Mouse (Mus musculus) layer of hippocampus, postnatal 14 days (tissue): ENCODE results near the gene Adamts5. TPM values are rescaled to one million over a fixed set of nuclear protein-coding genes. Genes with fewer than 3 reads are reported as not detected.

Experiments used
- DNase-seq, 2 experiments: peaks; one replicate each; pipeline ENCODE4 v3.0.0; 2021 to 2022; ENCODE audit warnings: low spot score in 2 of 2, mixed read lengths in 1 of 2
- total RNA-seq, 2 experiments: library from RNA; stranded (reverse); gene quantifications; 2 replicates each; pipeline ENCODE4 v1.2.3; 2021

Adamts5 gene
- total RNA-seq, 2 experiments from 2014 or later: 1.2 to 1.6 TPM

DNA sequence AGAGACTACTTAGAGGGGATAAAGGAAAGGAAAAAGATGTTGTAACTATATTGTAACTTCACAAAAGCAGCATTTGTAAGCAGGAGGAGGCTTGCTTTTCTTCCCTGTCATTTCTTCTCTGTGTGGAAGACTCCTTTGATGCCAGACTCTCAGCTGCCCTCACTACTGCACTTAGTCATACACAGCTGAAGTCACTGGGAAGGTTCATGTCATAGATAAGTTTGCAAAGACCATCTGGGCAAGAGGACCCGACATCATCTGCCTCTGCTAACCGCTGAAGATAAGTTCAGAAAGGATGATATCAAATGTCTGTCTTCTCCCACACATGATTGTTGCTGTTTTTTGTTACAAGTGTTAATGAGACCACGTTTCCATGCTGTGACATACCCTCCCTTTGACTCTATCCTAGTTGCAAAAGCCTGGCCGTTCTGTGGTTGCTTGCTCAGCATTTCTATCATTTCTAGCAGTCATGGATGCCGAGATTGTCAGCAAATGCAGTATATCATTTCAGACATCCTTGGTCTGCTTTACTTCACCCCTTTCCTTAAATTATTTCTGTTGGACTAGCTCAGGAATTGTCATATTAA, 79.2 kb downstream of the Adamts5 start:
- DNase-seq: no peak

DNA sequence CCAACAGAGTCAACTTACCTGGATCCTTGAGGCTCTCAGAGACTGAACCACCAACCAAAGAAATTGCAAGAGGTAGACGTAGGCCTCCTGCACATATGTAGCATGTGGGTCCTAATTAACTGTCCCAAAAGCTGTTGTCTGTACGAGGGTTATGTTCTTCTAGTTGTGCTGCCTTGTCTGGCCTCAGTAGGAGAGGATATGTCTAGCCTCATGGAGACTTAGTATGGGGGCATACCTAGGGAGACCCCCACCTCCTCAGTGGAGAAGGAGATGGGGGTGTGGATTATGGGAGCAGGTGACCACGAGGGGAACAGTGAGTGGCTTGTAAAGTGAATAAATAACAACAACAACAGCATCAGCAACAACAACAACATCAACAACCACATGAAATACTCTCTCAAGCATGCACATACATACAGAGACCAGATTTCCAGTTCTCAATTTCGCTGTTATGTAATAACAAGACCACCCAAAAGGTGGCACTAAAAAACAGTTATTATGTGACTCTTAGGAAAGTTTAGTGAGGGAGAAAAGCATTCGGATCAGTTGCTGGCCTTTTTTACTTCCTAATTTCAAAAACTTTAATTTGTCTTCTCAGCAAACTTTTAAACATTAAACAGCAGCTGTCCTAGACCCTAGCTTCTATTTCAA, 81.7 kb downstream of the Adamts5 start:
- no peak for DNase-seq

DNA sequence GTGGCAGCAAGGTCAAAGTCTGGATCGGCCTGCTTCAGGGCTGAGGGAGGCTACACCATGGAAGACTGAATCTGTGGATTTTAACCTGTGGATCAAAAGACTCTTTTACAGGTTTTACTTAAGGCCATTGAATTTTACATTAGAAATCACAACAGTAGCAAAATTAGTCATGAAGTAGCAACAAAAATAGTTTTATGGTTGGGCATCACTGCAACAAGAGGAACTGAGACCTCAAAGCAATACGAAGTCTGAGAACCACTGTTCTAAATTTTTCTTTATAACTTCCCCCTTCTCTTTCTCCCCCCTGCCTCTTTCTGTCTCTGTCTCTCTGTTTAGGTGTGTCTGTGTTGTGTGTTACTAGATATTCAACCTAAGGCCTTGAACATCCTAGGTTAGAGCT, 87.5 kb downstream of the Adamts5 start:
- no peak for DNase-seq

DNA sequence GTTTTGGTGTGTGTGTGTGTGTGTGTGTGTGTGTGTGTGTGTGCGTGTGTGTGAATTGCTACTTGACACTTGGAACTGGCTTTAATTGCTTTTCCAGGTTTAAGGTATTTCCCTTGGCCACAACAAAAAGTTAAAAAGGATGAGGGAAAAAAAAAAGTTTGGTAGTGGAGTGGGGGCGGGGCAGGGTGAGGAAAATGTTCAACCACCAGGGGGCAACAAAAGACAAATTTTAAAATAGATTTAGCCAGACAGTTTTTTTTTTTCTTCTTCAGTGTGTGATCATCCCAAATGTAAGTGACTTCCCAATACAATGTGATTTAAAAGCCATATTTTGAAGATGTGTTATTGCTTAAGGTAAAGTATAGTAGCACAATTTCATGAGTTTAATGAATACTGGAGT, 94.0 kb downstream of the Adamts5 start:
- peak; percentile 68 to 75 for DNase-seq

DNA sequence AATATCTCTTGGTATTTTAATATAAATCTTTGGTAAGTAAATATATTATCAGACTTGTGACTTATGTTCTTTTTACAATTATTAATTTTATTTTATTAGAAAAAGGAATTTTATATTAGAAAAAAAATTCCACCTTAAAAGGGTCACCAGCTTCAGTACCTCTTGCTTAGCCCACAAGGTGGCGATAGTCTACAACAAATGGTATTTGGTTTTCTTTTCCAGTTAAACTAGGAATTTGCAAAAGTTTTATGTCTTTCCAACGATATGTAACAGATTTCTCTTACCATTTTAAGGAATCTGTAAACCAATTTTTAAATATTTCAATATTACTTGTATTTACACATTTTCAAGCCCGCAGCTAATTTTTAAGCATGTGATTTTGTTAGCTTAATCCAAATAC, 94.6 kb downstream of the Adamts5 start:
- DNase-seq: peak in 1 of 2 experiments; percentile 79

Other genes starting within 250 kb of the Adamts5 start
- 10 to 100 TPM; 16.3 to 21.4 TPM for gene Adamts1, start 98.7 kb downstream of the Adamts5 start, total RNA-seq